Mouse (Mus musculus): ENCODE measurements at regions not wholly inside any gene's neighbourhood (a gene's known extent, or its start where the extent isn't known, plus 50 kb on each side); places are given as distances from the start of the nearest gene placed in this dataset.
"Not testable (repeated sequence)": the region's sequence is repeated elsewhere in the genome, so short reads cannot be mapped to it uniquely, and the experiment has no call there.

DNA sequence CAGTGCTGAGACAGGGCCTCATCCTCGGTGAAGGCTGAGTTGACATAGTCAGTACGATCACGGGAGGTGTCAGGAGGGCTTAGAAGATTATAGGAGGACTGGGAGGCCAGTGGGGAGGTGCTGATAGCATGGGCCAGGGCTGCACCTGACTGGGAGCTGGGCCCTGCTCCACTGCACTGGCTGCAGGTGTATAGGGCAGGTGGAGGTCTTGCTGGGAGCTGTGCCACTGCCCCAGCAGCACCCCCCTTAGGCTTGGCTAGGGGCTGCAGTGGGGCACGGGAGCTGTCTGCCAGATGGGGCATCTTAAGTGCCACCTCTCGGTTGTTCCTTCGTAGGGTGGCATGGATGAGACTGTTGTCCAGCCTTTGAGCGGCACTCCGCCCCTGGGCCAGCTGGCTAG, 85.2 kb downstream of the Dynlt1b start:
- not testable (repeated sequence) for TF ChIP-seq CTCF (IDR thresholded peaks at IDR 0.05; ENCODE audit: borderline replicate concordance, extremely low read depth, insufficient read depth, insufficient read length); POLR2A (IDR thresholded peaks at IDR 0.05; ENCODE audit: borderline replicate concordance, extremely low read depth, insufficient read depth, insufficient read length, poor library complexity, severe bottlenecking)
